ENCODE assay signal across 9 mouse cellular contexts in the genomic region with DNA sequence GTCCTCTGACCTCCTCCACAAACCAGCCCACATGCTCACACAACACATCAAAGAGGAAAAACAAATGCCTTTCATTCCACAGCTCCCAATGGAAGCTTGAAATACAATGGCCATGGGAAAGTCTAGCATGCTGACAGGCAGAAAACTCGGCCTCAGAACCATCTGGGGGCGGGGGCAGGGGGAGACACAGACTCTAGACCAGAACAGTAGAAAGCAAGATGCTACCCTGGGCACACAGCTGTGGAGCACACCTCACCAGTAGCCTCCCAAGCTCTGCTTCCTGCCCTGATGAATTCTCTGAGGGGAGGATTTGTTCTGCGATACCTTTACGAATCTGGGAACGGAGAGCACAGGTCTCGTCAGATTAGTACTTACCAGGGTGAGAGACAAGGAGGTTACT. TPM values are rescaled to one million over a fixed set of nuclear protein-coding genes. Genes with fewer than 3 reads are reported as not detected.
DNase-seq lines count a peak whose midpoint lies in the region; ATAC-seq and TF ChIP-seq lines count a peak whose summit lies in the region.
"Had no signal": no experiment of that assay in that cellular context is flagged by ENCODE, and none has a peak within 500 bp of the region (broad histone marks: within the 10 kb centered on the region; RNA-seq: fewer than 3 reads in every experiment).

No protein-coding gene starts in this region.

- H3K9me3 ChIP-seq in heart, embryonic 12.5 days (replicated peaks) = no peaks in the 10 kb centered on the region
- H3K9me3 ChIP-seq in neural tube, embryonic 12.5 days = no peaks in the 10 kb centered on the region
- H3K9me3 ChIP-seq in limb, embryonic 14.5 days (ENCODE audit: control insufficient read depth, low read length) = no peaks in the 10 kb centered on the region

- intact Hi-C loops in heart, postnatal 36 days (cut with DNase I) = no loop called here

- H3K27ac ChIP-seq in heart, embryonic 12.5 days (ENCODE audit: poor library complexity, severe bottlenecking) = peak overlapping the region; percentile 44
- H3K27ac ChIP-seq in neural tube, embryonic 12.5 days = no peak overlapping the region
- 0 out of 2 replicates have a peak overlapping the region, but pooled peaks have one; percentile 46 for H3K27ac ChIP-seq in limb, embryonic 14.5 days (replicated peaks; ENCODE audit: low read depth, low read length)

- no peak for DNase-seq in heart, postnatal 36 days
- DNase-seq in neural tube, embryonic 10.5 days (ENCODE audit: extremely low spot score, low spot score) = no peak
- DNase-seq in limb, embryonic 14.5 days (ENCODE audit: low spot score) = no peak
- DNase-seq in yolk sac, embryonic 10.5 days (ENCODE audit: low spot score) = peak; percentile 30
- DNase-seq in left cerebral cortex, adult 11 months (ENCODE audit: low spot score) = no peak
- DNase-seq in adrenal gland, adult (ENCODE audit: inconsistent age in 2 of 2, low spot score in 1 of 2) = no peak

- H3K36me3 ChIP-seq in heart, embryonic 12.5 days = peaks cover 29% of the 10 kb centered on the region
- peaks cover 22% of the 10 kb centered on the region for H3K36me3 ChIP-seq in neural tube, embryonic 12.5 days
- peaks cover 34% of the 10 kb centered on the region for H3K36me3 ChIP-seq in limb, embryonic 14.5 days (ENCODE audit: control insufficient read depth, insufficient read depth, low read length)

- H3K9ac ChIP-seq in heart, embryonic 12.5 days = 0 out of 2 replicates have a peak overlapping the region, but pooled peaks have one; percentile 8
- 0 out of 2 replicates have a peak overlapping the region, but pooled peaks have one; percentile 9 for H3K9ac ChIP-seq in neural tube, embryonic 12.5 days
- H3K9ac ChIP-seq in limb, embryonic 14.5 days (ENCODE audit: low read depth, low read length, severe bottlenecking) = 0 out of 2 replicates have a peak overlapping the region, but pooled peaks have one; percentile 14
- H3K9ac ChIP-seq: lung, embryonic 14.5 days had no signal

- 57% methylated on average over 6 of the region's 6 CpGs for WGBS in heart, embryonic 12.5 days
- WGBS in neural tube, embryonic 12.5 days = 52% methylated on average over 6 of the region's 6 CpGs
- WGBS in limb, embryonic 14.5 days = 44% methylated on average over 6 of the region's 6 CpGs

- no peak for ATAC-seq in heart, embryonic 12.5 days (ENCODE audit: insufficient number of reproducible peaks, low FRiP score)
- 0 out of 2 replicates have a peak, but pooled peaks have one; percentile 19 for ATAC-seq in neural tube, embryonic 12.5 days (ENCODE audit: low FRiP score, low read depth)
- 0 out of 2 replicates have a peak, but pooled peaks have one; percentile 16 for ATAC-seq in limb, embryonic 14.5 days (ENCODE audit: low FRiP score, low read depth)

- peaks cover 58% of the 10 kb centered on the region for H3K4me1 ChIP-seq in heart, embryonic 12.5 days (replicated peaks)
- H3K4me1 ChIP-seq in neural tube, embryonic 12.5 days = peaks cover 40% of the 10 kb centered on the region
- peaks cover 26% of the 10 kb centered on the region for H3K4me1 ChIP-seq in limb, embryonic 14.5 days (ENCODE audit: control insufficient read depth, insufficient read depth, low read length)

- H3K4me3 ChIP-seq in heart, embryonic 12.5 days = no peak overlapping the region
- no peak overlapping the region for H3K4me3 ChIP-seq in neural tube, embryonic 12.5 days
- no peak overlapping the region for H3K4me3 ChIP-seq in limb, embryonic 14.5 days (replicated peaks; ENCODE audit: low read length)

- H3K27me3 ChIP-seq in heart, embryonic 12.5 days (replicated peaks) = no peaks in the 10 kb centered on the region
- H3K27me3 ChIP-seq in neural tube, embryonic 12.5 days (replicated peaks) = no peaks in the 10 kb centered on the region
- no peaks in the 10 kb centered on the region for H3K27me3 ChIP-seq in limb, embryonic 14.5 days (ENCODE audit: control insufficient read depth, insufficient read depth, low read length)

- peak overlapping the region; percentile 15; the same call in 1 of the 2 replicates for H3K4me2 ChIP-seq in heart, embryonic 12.5 days
- no peak overlapping the region for H3K4me2 ChIP-seq in neural tube, embryonic 12.5 days (replicated peaks)
- no peak overlapping the region for H3K4me2 ChIP-seq in limb, embryonic 14.5 days (replicated peaks; ENCODE audit: low read depth, low read length, severe bottlenecking)
- H3K4me2 ChIP-seq: lung, embryonic 14.5 days had no signal

- no peak for TF ChIP-seq POLR2A in limb, embryonic 14.5 days (IDR thresholded peaks at IDR 0.05; ENCODE audit: borderline replicate concordance, extremely low read depth, insufficient read depth, insufficient read length)

RNA-seq across cellular contexts. Expression of gene Tet3, which starts 31.4 kb away (rescaled TPM):
- 31.3 and 33.6 TPM in 2 replicates for polyA plus RNA-seq in heart, embryonic 12.5 days (2016; fragmentation: Nextera tagmentation; extraction: Ambion mirVana)
- total RNA-seq in heart, postnatal 36 days (2021) = 10 to 100 TPM; 27.2 to 27.6 TPM
- polyA plus RNA-seq in neural tube, embryonic 12.5 days (2016; fragmentation: Nextera tagmentation; extraction: Ambion mirVana) = 59.8 and 64.5 TPM in 2 replicates
- polyA plus RNA-seq in limb, embryonic 14.5 days (2012; rRNA removed) = 21.1 and 24.9 TPM in 2 replicates
- polyA plus RNA-seq in limb, embryonic 14.5 days (2014; fragmentation: Nextera tagmentation; extraction: Ambion mirVana) = 44.3 and 49.0 TPM in 2 replicates
